Mouse (Mus musculus) megakaryocyte, embryonic 14.5 days (primary cell): ENCODE results near the gene Sdhaf4.

ENCODE experiments used
- FLI1 ChIP-seq: IDR thresholded peaks from 2 replicates; pipeline ENCODE4 v1.6.1; 2012; ENCODE audit warnings: low read length, inconsistent platforms, mixed read lengths
- GATA1 ChIP-seq: IDR thresholded peaks from 3 replicates; pipeline ENCODE4 v1.6.1; 2012; ENCODE audit warnings: mixed read lengths, low read length, inconsistent platforms, borderline replicate concordance

GRCm38 (mm10) chr1:23978281-23978680, 27.2 kb downstream of the Sdhaf4 start:
- TF ChIP-seq GATA1 (no peak), FLI1 (no peak)
